Mouse (Mus musculus) cerebellum, postnatal 10 days (tissue): ENCODE measurements around the gene Tmem86a.

Experiments
- DNase-seq, 2 experiments: peaks; one replicate each; pipeline ENCODE4 v3.0.0; 2021; ENCODE audit warnings: mixed read lengths in 2 of 2

Gene Tmem86a

GRCm38 (mm10) chr7:47030517-47031193 lies 19.7 kb upstream of the Tmem86a start:
- no peak for DNase-seq

- DNase-seq: no peak
Observed at GRCm38 (mm10) chr7:47031371-47031770, 19.0 kb upstream of the Tmem86a start.

- DNase-seq: no peak
Observed at GRCm38 (mm10) chr7:47034785-47035384, 15.5 kb upstream of the Tmem86a start.

- DNase-seq: no peak
Observed at GRCm38 (mm10) chr7:47035426-47035825, 15.0 kb upstream of the Tmem86a start.

GRCm38 (mm10) chr7:47041706-47042105 lies 8.7 kb upstream of the Tmem86a start:
- no peak for DNase-seq

DNA sequence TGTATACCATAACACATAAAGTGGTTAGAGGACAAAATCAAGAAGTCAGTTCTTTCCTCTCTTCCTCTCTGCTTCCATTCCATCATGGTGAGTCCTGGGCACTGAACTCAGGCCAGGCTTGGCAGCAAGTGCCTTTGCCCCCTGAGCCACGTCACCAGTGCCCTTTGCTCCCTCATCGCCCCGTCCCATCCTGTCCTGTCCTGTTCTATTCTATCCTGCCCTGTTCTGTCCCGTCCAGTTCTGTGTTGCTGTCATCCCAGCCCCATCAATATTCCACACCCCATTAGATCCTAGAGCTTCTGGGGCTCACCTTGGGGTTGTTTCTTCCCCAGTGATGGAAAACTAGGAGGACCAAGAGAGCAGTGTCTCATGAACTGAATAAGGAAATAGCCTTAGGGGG lies 8.3 kb upstream of the Tmem86a start:
- no peak for DNase-seq

GRCm38 (mm10) chr7:47042823-47043490 lies 7.4 kb upstream of the Tmem86a start:
- DNase-seq: no peak

GRCm38 (mm10) chr7:47050766-47051165 lies 365 bp downstream of the Tmem86a start:
- DNase-seq: peak in 1 of 2 experiments; percentile 73

DNA sequence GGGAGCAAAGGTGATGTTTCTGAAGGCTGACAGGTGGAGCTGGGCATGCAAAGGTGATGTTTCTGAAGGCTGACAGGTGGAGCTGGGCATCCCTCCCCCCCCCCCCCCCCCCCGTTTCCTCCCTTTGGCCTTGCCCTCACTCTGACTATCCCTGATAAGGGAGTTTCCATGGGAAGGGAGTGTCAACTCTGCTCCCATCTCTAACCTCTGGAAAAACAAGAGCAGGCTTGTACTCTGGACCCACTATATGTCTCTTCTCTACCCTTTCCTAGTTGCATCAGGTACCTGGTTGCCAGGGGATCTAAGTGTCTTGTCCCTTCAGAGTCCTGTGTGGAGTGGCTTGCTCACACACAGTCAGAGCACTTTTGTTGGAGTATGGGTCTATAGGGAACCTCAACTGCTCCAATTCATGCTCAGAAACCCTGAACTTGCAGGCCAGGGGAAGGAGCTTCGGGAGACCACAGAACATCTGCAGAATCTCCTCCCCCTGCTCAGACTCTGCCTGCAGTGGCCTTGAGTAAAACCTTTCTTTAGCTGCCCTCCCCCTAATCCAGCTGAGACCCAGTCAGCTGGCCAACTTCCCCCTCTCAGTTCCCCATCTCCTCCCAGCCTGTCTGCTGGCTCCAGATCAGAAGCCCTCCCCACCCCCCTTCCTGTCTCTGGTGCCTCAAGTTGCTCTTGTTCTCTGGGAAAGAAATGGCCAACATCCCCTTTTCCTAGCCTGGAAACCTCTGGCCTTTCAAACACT lies 1.2 kb downstream of the Tmem86a start:
- peak; percentile 63 to 78 for DNase-seq

DNA sequence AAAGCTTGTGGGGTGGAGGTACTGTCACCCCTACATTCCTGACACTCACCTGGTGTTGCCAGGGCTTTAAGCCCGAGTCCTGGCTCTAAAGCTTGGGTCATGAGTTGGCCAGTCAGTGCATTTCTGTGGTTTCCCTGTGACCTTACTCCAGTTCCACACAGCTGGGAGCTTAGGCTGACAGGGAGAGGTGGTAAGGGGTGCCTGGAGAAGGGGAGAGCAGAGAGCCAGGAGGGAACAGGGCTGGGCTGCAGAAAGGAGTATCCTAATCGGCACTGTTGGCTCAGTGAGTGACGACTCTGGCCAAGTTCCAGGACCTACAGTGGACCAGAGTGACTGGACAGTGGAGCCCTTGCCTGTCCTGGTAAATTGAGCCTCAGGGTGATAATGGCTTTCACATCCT lies 1.9 kb downstream of the Tmem86a start:
- DNase-seq: peak; percentile 69 to 72

- peak; percentile 46 to 49 for DNase-seq
Observed at GRCm38 (mm10) chr7:47053287-47053686, 2.9 kb downstream of the Tmem86a start.

DNA sequence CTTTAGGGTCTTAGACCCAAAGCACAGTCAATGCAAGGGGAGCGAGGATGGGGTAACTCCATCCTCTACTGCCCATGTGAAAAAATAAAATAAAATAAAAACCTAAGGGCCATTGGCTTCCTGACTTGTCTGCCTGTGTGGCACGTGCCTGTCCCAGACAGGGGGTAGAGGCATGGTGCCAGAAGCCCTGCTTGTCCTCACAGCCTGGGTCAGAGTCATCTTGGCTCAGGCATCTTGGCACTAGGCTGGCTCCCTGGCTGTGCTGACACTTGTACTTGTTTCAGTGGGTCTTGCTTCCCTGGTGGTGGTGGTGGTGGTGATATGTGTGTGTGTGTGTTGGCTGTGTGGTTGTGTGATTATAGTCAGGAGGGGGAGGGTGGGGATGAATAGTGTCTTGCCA lies 4.3 kb downstream of the Tmem86a start:
- peak; percentile 73 to 87 for DNase-seq

DNA sequence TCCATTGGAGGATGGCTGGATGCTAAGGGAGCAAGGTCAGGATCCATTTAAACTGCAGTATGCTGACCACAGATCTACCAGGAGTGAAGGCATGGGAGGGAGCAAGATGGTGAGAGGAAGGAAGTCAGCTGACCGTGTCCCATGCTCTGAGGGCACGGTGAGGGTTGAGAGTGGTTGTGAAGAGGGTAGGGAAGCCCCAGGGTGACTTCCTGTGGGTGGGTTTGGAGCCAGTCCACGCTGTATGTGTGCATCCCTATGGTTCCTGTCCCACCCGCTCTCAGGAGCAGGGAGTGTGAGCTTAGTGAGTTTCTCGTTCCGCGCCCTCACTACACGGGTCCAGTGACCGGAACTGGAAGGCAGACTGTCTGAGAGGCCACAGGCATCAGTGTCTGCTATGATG lies 5.3 kb downstream of the Tmem86a start:
- no peak for DNase-seq

DNA sequence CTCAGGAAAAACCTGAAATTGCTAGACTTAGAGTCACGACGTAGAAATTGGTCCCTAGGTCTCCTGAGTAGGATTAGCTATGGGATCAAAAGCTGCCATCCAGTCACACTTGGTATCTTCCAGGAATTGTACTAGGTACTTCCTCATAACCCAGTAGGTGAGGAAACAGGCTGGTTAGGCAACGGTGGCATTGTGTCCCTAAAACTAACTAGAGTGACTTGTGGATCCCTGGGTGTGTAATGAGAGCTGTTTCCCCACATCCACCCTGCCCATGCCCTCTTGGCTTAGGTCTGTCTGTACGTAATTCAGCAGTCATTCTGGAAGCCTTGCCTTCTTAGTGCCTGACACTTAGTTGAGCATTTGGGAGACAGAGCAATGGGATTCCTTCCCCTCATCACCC lies 5.9 kb downstream of the Tmem86a start:
- no peak for DNase-seq

DNA sequence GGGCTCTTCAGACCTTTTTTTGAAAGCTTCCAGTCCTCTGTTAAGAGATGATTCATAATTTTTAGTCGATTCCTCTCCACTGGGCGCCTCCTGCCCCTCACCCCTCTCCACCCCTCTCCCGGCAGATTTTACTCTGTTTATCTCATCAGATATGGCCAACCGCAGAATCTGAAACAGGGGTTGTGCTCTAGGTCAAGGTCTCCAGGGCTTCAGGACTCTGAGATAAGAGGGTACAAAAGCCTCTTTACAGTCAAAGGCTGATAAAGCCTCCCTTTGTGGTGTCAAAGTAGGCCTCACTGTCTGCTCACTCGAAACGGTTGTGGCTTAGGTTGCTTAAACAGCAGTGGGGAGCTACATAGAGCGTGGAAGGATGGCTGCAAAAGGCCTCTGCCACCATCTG lies 8.9 kb downstream of the Tmem86a start:
- no peak for DNase-seq

DNA sequence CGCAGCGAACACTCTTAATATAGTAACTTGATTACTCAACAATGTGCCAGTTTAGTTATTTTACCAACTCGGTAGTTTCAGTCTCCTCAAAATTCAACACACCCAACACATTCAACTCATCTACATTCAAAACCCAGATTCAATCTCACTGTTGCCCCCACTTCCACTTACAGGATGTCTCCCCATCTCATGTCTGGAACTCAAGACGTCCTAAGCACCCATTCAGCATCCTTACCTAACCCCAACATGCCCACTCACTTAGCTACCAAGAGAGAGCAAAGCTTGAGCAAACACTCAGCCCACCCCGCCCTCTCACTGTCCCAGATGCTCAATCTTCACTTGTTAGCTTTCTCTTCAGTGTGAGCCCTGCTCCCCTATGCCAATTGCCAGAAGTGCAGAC lies 11.2 kb downstream of the Tmem86a start:
- no peak for DNase-seq

- no peak for DNase-seq
Observed at GRCm38 (mm10) chr7:47066942-47067341, 16.5 kb downstream of the Tmem86a start.

GRCm38 (mm10) chr7:47067879-47068278 lies 17.5 kb downstream of the Tmem86a start:
- DNase-seq: no peak

- DNase-seq: peak in 1 of 2 experiments; percentile 23
Observed at GRCm38 (mm10) chr7:47072551-47072950, 22.1 kb downstream of the Tmem86a start.

GRCm38 (mm10) chr7:47073536-47074521 lies 23.4 kb downstream of the Tmem86a start:
- DNase-seq: peak in 1 of 2 experiments; percentile 17

DNA sequence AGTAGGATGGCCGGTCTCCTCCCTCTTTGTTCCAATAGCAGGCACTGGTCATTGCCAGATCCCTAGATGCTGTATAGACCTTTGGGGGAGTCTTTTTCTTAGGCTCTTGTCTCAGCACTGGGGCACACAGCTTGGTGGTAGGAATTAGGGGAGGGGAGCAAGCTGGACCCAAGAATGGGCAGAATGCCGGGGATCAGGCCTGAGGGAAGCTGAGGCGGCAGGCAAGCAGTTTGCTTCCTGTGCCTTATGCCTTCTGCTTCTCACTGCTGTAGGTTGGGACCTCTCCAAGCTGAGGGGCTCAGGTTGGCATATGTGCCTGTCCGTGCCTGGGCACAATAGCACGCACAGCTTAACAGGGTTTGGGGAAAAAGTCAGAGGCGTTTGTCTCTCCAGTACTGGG lies 25.8 kb downstream of the Tmem86a start:
- peak; percentile 80 to 81 for DNase-seq

- DNase-seq: no peak
Observed at GRCm38 (mm10) chr7:47076729-47077128, 26.3 kb downstream of the Tmem86a start.
